Mouse (Mus musculus) olfactory bulb, adult 2 months (tissue): ENCODE measurements around the gene Ogfod3.

Experiments
- CTCF ChIP-seq: fragments of 200-500 bp; IDR thresholded peaks from 2 replicates; pipeline ENCODE4 v1.5.1; 2012; ENCODE audit warnings: low read depth, mild to moderate bottlenecking, low read length, moderate library complexity; ENCODE audit not compliant: insufficient read depth
- POLR2A ChIP-seq: fragments of 200-500 bp; IDR thresholded peaks from 2 replicates; pipeline ENCODE4 v1.6.1; 2012; ENCODE audit warnings: mild to moderate bottlenecking, low read depth, low read length, moderate library complexity; ENCODE audit not compliant: insufficient read depth

DNA sequence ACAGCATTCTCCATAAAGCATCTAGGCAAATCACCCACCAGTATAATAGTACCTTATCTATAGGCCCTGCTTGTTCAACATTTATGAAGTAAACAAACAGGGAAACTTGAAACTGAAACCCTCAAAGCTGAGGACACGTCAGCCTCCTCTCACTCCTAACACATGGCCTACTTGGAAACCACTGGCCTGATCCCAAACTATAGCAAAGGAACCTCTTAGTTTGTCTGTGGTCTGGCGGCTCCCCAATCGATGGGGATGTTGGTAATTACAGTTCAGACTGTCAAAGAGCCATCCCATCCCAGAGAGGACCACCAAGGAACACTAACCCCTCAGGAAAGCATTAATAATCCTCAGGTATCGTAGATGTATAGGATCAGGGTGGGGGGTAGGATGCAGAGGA lies 4.7 kb downstream of the Ogfod3 start:
- TF ChIP-seq POLR2A: no peak
- TF ChIP-seq CTCF: no peak
